Mouse (Mus musculus): ENCODE measurements around the gene Ap1ar.

Gene Ap1ar

DNA sequence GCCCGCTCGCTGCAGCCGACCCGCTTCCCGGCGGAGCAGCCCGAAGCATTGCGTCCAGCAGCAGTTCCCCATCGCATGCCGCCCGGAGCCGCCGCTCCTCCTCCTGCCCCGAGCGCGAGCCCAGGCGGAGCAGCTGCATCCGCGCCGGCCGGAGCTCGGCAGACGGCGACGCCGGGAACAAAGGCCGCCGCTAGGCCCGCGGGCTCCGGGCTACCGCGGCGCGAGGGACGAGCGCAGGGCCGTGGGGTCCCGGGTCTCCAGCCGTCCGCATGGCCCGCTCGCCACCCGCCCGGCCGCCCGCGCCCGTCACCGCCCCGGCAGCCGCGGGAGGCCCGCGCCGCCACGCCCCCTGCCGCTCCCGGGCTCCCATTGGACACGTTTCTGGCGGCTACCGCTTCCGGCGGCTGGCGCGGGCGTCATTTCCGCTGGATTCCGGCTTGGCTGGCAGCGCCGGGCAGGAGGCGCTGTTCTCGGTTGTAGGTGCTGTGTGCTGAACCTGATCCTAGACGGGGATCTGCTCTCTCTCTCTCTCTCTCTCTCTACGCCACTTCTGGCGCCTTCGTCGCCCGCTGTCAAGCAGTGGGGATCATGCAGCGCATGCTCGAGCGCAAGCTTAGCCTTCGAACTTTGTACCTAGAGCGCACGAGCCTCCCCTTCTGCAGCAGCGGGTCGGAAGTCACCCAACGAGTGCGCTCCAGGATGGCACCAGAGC lies at the start of gene Ap1ar:
TSS of gene Ap1ar (minus strand) at position 370 of the 712 bp plus-strand sequence.
- peak; percentile 98 for ATAC-seq (ENCODE audit: insufficient number of reproducible peaks, low FRiP score, low TSS enrichment)

DNA sequence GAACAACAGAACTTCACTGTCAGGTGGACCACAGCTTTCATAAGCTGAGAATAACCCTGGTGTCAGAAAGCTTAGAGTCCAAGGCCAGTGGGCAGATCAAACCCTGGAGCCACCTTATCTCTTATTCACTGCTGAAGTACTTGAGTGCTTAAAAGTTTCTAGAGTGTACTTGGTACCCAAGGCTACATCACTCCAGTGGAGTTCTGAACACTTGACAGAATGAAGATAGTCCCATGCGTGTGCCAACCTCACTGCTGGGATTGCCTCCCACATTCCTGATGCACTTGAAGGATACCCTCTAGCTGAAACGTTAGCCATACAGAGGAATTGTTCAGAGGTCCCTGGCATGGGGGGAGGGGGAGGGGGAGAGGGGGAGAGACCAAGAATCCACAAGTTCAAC lies 44.4 kb upstream of the Ap1ar start:
- no peak for ATAC-seq (ENCODE audit: insufficient number of reproducible peaks, low FRiP score, low TSS enrichment)

DNA sequence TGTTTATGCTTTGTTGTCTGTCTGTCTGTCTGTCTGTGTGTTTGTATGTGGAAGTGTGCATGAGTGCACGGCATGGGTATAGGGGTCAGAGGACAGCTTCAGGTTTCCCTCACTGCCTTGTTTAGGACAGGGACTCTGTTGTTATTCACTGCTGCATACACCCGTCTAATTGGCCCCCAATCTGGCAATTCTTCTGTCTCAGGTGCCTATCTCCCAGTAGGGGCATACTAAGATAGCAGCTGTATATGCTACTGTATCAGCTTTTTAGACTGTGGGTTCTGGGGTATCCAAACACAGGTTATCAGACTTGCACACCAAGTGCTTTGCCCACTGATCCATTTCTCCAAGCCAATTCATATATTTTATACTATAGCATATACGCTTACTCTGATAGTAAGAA lies 42.6 kb upstream of the Ap1ar start:
- ATAC-seq (ENCODE audit: insufficient number of reproducible peaks, low FRiP score, low TSS enrichment): no peak

DNA sequence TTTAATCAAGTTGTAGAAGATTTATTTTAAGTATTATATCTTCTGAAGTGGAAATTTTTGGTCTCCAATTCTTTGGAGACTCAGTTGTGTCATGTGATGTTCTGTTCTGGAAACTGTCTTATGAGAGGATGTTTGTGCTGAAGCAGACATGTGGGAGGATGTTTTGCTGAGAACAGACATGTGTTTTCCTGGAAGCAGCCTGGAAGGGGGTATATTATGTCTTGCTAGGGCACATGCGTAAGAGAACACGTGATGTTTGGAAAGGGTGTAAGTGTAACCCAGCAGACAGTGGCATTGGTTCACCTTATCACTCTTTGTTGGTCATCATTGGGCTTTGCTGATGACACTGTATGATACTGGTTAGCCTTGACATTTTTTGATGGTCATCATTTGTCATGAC lies 38.2 kb upstream of the Ap1ar start:
- no peak for ATAC-seq (ENCODE audit: insufficient number of reproducible peaks, low FRiP score, low TSS enrichment)

DNA sequence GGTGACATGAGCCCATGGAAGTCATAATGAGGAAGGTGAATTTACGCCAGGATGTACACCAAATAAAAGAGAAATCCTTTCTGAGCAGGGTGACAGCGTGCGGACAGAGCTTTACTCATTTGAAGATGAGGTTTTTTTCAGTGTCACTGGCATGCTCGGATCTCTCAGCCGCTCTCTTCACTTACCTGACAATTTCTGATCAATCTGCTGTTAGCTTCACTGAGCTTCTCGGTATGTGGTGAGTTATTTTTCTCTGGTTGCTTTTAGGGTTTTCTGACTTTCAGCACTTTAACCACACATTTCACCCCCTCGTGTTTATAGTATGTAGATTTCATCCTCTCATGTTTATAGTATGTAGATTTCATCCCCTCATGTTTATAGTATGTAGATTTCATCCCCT lies 37.7 kb upstream of the Ap1ar start:
- no peak for ATAC-seq (ENCODE audit: insufficient number of reproducible peaks, low FRiP score, low TSS enrichment)

DNA sequence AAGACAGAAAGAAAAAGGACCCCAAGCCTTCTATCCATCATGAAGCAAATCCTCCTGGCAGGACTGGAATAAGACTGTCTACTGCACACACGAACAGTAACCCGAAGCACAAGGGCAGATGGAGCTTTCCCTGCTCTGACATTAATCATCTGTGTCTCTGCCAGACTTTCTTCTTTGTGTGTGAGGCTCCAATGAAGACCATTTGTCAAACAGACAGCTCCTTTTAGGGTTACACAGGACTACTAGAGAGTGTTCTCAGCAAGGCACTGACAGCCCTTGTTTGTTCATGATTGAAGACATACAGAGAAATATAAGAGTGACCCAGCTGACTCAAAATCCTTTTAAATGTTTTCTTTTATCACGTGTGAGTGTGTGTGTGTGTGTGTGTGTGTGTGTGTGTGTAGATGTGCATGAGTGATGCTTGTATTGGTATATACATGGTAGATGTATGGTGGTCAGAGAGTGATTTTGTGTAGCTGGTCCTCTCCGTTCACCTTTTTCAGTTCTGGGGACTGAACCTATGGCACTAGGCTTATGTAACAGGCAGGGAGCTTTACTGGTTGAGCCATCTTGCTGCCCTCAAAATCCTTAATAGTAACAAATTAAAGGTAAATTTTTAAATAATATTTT lies 37.0 kb upstream of the Ap1ar start:
- no peak for ATAC-seq (ENCODE audit: insufficient number of reproducible peaks, low FRiP score, low TSS enrichment)

DNA sequence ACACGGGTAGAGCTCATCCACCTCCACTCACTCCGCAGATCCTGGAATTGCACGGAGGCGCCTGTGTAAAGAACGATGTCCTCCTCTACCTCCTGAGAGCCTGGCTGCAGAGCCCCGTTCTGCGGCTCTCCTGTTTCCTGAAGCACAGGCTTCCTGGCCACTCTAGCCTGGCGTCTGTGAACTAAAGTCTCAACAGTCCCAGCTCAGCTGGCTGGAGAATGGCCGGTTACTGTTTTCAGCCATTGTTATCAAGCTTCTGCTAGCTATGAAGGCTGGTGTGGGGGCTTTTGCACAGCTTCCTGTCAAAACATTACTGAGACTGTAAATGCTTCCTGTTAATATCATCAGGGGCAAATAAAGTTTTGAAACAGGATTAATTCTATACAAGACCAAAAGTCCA lies 34.3 kb upstream of the Ap1ar start:
- no peak for ATAC-seq (ENCODE audit: insufficient number of reproducible peaks, low FRiP score, low TSS enrichment)

DNA sequence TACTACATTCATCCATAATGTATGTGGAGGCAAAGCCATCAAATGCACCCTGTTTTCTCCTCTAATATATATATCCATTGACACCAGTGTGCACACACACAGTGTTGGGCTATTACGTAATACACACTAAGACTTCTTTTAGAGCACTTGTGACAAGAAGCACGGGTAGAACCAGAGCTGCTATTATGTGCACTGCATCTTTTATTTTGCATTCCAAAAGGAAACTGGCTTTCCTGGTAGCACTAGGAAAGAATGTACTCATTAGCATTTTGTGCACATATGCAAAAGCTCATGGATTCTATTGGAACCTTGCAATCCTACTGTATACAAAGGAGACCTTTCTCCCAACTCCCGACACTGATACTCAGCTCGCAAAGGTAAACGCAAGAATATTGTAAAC lies 31.6 kb upstream of the Ap1ar start:
- no peak for ATAC-seq (ENCODE audit: insufficient number of reproducible peaks, low FRiP score, low TSS enrichment)

DNA sequence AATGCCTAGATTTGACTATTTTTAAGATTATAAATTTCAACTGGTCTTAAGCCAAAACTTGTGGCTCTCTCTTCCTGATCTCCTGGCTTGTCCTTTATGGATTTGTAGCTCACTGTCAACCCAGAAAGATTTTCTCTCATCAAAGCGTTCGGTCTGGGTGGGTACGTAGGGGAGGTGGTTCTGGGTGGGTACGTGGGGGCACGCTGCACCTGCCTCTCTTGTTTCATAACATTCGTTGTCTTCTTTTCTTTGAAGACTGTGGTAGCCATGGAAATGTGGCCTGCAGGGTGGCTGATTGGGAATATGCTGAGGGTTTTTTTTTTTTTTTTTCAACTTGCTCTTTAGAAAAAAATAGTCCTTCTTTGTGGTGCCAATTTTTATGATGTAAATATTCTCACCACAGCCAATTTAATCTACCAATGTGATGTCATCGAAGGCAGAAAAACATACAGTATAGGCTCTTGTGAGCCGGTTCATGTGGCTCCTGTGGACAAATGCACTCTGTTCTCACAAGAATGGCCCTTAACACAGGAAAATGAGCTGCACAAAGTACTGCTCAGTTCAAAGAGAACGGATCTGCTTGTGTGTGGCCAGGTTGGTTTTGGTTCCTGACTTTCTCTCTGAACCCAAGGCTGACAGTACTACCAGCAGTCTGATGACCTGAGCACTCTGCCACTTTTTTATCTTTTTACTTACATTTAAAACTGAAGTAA lies 30.9 kb upstream of the Ap1ar start:
- ATAC-seq (ENCODE audit: insufficient number of reproducible peaks, low FRiP score, low TSS enrichment): no peak

DNA sequence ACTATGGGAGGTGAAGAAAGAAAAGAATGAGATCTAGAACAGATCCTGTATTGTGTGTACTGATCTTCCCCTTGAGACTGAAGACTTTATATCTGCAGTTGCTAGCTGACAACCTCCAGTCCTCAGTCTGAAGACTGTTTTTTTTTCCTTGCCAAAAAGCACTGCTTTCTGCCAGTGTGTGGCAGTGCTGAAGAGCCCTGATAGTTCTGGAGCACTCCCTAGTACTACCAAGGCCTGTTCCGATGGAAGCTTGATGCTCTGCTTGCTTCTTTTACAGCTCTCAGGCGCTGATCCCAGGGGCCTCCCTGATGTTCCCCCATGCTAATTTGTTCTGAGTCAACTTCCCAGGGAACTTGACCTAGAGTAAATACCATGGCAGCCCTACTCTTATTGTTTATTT lies 26.9 kb upstream of the Ap1ar start:
- no peak for ATAC-seq (ENCODE audit: insufficient number of reproducible peaks, low FRiP score, low TSS enrichment)

DNA sequence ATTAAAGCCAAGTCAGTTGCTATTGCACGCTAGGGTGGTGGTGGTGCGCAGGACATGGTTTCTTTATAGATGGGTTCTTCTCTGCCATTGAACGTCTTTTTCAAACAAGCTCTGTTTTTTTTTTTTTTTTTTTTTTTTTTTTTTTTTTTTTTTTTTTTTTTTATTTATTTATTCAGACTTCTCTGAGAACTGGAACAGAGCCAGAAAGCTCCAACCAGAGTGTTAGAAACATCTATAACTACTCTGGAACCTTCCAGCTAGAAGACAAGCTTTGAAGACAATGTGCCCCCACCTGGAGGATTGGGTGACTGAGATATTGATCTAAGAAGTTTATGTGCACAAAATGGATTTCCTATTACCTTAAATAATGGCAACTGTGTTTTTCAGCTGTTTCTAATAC lies 26.2 kb upstream of the Ap1ar start:
- no peak for ATAC-seq (ENCODE audit: insufficient number of reproducible peaks, low FRiP score, low TSS enrichment)

DNA sequence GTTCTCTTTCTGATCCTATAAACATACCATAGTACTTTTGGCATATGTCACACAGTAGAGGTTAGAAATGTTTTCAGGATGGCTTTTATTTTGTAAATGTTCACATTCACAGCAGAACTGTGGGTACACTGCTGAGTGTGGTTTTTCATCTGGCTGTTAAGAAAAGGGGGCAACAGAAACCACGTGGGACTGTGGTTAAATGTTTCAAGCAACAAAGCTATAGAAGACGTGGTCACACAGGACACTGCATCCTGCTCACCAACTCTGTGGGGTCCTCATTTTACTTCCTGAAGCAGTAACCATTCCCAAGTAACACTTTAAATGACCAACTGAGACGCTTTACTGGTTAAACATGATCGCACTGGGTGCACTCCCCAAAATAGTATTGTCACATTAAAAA lies 25.2 kb upstream of the Ap1ar start:
- no peak for ATAC-seq (ENCODE audit: insufficient number of reproducible peaks, low FRiP score, low TSS enrichment)

DNA sequence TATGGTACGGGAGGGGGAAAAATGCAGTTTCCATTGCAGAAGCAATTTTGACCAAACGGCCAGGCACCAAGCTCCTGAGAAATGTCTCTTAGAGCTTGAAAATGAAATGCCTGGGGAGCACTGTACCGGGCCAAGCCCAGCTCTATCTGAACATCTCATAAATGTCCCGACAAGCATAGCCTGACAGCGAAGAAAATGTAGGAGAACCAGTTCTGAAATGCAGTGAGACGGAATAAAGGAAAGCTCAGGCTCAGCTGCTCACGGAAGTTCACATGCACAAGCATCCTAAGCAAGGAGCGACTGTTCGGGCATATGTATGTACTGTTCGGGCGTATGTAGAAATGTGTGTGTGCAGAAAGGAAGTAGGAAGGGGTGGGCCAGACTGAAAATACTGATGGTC lies 24.0 kb upstream of the Ap1ar start:
- no peak for ATAC-seq (ENCODE audit: insufficient number of reproducible peaks, low FRiP score, low TSS enrichment)

DNA sequence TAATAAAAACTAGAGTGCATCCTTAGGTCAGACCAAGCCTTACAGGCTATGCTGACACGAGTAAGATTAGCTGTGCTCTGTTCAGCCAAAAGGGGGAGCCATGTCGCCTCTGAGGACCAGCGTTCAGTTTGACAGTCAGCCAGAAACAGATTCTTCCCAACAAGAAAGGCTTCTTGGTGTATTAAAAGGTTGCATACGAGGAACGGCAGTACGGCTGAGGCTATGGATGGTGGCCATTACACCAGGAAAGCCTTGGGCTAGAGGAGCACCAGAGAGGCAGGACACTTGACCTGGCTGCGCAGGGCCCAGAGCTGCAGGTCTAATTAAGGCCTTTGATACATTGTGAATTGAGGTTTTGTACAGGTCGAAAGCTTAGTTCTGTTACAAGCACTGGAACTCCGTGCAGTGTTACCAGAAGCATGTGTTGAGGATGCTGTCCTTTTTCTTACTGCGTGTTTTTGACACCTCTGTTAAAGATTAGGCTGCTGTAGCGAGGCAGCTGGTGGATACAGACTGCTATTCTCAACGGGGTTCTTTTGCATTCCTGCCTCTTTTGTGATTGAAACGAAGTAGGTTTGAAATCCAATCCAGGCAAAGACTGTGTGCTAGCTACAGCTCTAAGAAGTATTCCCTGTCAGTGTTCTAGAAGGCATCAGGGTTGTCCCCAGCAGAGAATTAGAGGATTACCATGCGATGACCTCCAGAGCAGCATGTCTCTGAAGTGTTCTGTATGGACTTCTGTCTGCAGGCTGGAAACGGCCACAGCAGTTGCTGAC lies 16.3 kb upstream of the Ap1ar start:
- ATAC-seq (ENCODE audit: insufficient number of reproducible peaks, low FRiP score, low TSS enrichment): peak; percentile 87

DNA sequence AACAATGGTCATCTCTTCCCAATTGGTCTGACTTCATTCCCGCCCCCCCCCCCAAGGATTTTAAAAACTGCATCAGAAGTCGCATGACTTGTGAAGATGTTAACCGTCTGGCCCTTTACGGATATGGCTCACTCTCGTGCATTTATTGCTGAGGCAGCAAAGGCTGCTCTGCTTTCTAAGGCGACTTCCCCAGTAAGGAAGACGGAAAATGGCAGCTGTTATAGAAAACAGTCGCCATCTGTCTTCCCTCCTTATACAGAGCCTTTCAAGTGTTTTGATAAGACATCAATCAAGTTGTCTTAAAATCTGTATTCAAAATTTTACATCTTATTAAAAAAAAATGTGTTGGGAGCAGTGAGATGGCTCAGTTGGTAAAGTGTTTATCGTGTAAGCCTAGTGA lies 15.4 kb upstream of the Ap1ar start:
- no peak for ATAC-seq (ENCODE audit: insufficient number of reproducible peaks, low FRiP score, low TSS enrichment)

DNA sequence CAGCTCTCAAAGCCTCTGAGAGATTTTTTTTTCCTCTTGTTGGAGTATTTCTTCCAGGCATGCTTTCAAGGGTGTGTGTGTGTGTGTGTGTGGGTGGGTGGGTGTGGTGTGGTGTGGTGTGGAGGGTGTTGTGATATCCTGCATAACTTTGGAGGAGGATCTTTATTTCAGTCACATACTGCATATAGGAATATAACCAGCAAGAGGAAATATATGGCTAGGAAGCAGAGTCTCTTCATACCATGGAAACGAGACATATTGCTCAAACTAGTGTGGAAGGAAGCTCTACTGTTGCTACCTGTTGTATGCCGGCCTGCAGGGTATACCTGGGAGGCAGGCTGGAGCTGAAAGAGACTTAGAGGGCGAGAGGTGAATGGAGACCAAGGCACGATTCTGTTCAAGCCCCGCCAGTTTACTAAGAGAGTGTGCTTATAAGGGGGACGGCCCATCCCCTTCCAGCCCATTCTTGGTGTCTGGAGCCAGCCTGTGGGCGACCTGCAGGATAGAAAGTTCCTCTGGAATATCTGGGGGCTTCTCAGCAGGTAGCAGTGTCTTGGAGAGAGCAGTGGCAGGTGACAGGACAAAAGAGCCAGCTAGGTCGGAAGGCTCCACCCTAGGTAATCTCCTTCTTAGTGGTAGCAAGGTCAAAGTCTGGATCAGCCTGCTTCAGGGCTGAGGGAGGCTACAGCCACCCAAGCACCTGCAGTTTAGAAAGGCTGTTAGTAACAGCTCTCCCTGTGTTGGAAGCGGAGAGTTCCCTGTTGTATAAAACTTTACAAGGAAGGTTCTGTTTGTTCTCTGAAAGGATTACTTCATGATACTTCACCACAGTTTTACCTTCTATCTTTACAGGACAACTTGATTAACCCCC lies 13.7 kb upstream of the Ap1ar start:
- ATAC-seq (ENCODE audit: insufficient number of reproducible peaks, low FRiP score, low TSS enrichment): no peak

DNA sequence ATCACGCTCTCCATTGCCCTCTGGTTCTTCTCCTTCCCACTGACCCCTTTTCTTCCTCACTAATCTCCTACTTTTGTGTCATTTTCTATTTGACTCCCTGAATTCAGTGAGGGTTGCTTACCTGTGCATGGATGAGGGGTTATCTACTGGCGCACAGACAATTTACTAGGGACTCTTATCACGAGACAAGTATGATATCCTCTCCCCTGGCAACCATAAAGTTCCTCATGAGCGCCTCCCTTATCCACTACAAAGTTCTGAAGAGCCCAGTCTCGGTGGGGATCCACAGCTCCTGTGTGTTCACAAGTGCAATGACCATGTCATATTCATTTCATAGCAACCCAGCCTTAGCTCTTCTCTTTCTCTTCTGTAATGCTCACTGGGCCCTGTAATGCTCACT lies 12.6 kb upstream of the Ap1ar start:
- no peak for ATAC-seq (ENCODE audit: insufficient number of reproducible peaks, low FRiP score, low TSS enrichment)

DNA sequence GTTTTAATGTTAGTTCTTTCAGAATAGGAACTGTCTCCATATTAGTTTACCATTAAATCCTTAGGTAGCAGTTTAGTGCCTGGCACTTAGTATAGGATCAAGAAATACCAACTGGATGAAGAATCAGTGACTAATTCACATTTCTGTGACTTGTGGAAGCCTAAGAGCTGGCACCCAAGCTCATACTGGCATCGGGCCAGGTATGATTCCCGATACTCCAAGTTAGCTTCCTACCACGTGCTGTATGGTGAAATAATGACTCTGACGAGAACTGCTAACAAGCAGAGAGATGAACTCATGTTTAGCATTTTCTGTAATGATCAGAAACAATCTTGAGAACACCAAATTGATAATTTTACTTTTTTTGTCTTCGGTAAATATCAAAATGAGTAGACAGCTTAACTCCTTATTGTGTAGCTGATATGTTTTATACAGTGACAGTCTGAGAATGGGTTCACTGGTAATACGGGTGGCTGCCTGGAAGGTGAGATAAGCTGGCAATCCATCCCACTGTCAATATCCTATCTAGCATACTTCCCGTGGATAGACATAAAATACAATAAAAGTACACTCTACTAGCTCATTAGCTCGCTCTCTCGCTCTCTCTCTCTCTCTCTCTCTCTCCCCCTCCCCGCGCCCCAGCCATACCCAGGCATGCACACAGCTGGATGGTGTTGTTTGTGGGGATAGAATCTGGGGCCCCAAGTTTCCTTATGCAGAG lies 10.9 kb upstream of the Ap1ar start:
- ATAC-seq (ENCODE audit: insufficient number of reproducible peaks, low FRiP score, low TSS enrichment): no peak

DNA sequence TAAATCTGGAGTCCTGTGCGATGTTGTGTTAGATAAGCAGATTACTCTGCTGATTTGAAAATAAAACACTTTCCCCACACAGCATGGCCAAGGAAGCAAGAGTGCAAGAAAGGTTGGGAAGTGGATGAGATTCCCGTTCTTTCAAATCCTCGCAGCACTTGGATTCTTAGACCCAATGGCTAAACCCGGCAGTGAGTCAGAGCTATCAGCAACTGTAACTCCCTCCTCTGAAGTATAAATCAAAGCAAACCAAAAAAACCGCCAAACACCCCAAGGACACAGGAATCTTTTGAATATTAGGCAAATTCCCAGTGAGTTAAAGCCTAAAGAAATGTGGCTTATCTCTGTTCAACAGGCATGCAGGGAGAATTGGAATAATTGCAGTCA lies 6.6 kb upstream of the Ap1ar start:
- no peak for ATAC-seq (ENCODE audit: insufficient number of reproducible peaks, low FRiP score, low TSS enrichment)
